ENCODE assay signal across 8 mouse cellular contexts in the genomic region with DNA sequence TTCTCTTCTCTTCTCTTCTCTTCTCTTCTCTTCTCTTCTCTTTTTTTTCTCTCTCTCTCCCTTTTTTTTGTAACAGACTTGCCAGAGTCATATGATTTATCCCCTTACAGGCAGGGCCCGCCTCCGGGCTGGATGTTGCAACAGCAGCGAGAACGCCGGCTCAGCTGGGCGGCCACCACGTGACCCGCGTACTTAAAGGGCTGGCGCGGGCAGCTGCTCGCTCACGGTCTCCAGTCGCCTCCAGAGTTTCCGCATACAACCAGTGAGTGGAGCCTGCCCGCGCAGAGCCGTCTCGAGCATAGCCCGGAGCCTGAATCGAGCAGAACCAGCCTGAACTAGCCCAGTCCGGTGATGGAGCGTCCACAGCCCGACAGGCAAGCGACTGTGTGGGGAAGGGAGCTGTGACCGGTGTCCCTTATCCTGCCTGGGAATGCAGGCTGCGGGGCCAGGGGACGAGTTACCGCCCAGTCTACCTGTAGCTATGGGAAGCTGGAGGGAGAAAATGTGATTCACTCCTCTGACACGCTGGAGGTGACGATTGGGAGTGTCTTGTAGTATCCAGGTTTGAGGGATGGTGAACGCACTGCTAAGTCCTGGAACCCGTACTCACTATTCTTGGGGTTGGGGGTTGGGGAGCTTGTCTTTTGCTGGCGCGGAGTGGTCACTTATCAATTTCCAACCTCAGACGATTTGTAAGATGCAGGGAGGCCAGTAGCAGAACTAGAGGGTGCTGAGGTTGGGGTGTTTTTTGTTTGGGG. TPM values are rescaled to one million over a fixed set of nuclear protein-coding genes. Genes with fewer than 3 reads are reported as not detected.
DNase-seq lines count a peak whose midpoint lies in the region; ATAC-seq and TF ChIP-seq lines count a peak whose summit lies in the region.

A gene (plus strand): TSS at position 223 of the 758 bp plus-strand sequence.

- peak; percentile 95 for DNase-seq in 416B (ENCODE audit: low read depth)
- DNase-seq in adrenal gland, postnatal 4 days (ENCODE audit: low spot score in 2 of 2): peak; percentile 73 to 83
- DNase-seq in heart, adult 2 months: peak; percentile 94 to 96
- peak; percentile 95 to 96 for DNase-seq in kidney, adult 8-10 months
- DNase-seq in midbrain, embryonic 14.5 days: peak; percentile 93
- DNase-seq in spleen, adult 12 weeks (ENCODE audit: low spot score): peak; percentile 37

- WGBS in embryonic facial prominence, embryonic 15.5 days: 1% methylated on average over 36 of the region's 36 CpGs
- 2% methylated on average over 36 of the region's 36 CpGs for WGBS in heart, adult 2 months
- under 1% methylated on average over 36 of the region's 36 CpGs for WGBS in limb, embryonic 12.5 days
- under 1% methylated on average over 36 of the region's 36 CpGs for WGBS in midbrain, embryonic 14.5 days

- peaks cover 15% of the 10 kb centered on the region; the same call in 1 of the 2 replicates for H3K36me3 ChIP-seq in embryonic facial prominence, embryonic 15.5 days
- no peaks in the 10 kb centered on the region for H3K36me3 ChIP-seq in heart, adult 2 months (ENCODE audit: control insufficient read depth, insufficient read depth, low read length)
- peaks cover 25% of the 10 kb centered on the region for H3K36me3 ChIP-seq in limb, embryonic 12.5 days
- no peaks in the 10 kb centered on the region for H3K36me3 ChIP-seq in midbrain, embryonic 14.5 days (ENCODE audit: control insufficient read depth, insufficient read depth, low read length)

- no peaks in the 10 kb centered on the region for H3K9me3 ChIP-seq in embryonic facial prominence, embryonic 15.5 days (replicated peaks)
- no peaks in the 10 kb centered on the region for H3K9me3 ChIP-seq in limb, embryonic 12.5 days
- no peaks in the 10 kb centered on the region for H3K9me3 ChIP-seq in midbrain, embryonic 14.5 days (ENCODE audit: control insufficient read depth, low read length)

- 0 out of 2 replicates have a peak, but pooled peaks have one; percentile 36 for TF ChIP-seq EP300 in heart, adult 2 months (IDR thresholded peaks at IDR 0.05; ENCODE audit: insufficient read depth, low read depth, low read length)

- H3K4me2 ChIP-seq in embryonic facial prominence, embryonic 15.5 days (replicated peaks): peak within 1 kb of the TSS; percentile 83
- peak within 1 kb of the TSS; percentile 73 for H3K4me2 ChIP-seq in limb, embryonic 12.5 days
- peak within 1 kb of the TSS; percentile 73 for H3K4me2 ChIP-seq in midbrain, embryonic 14.5 days (ENCODE audit: low read length)

- ATAC-seq in embryonic facial prominence, embryonic 15.5 days (ENCODE audit: insufficient number of reproducible peaks, low FRiP score, low TSS enrichment, low read depth): peak; percentile 83
- peak; percentile 89 for ATAC-seq in limb, embryonic 12.5 days (ENCODE audit: insufficient number of reproducible peaks, insufficient read depth, low FRiP score, low TSS enrichment, low read depth)
- peak; percentile 92 for ATAC-seq in midbrain, embryonic 14.5 days (ENCODE audit: low FRiP score, low TSS enrichment)

- TF ChIP-seq POLR2A in heart, adult 2 months (IDR thresholded peaks at IDR 0.05; ENCODE audit: insufficient read depth, low read depth, low read length): peak; percentile 88

- H3K9ac ChIP-seq in embryonic facial prominence, embryonic 15.5 days: peak within 1 kb of the TSS; percentile 57
- H3K9ac ChIP-seq in heart, adult 2 months (ENCODE audit: low read depth, low read length): peak within 1 kb of the TSS; percentile 66
- H3K9ac ChIP-seq in limb, embryonic 12.5 days (replicated peaks): peak within 1 kb of the TSS; percentile 72
- H3K9ac ChIP-seq in midbrain, embryonic 14.5 days (replicated peaks; ENCODE audit: low read length): peak within 1 kb of the TSS; percentile 46

- peak; percentile 33; the same call in 1 of the 2 replicates for TF ChIP-seq CTCF in heart, adult 2 months (IDR thresholded peaks at IDR 0.05)

- H3K27ac ChIP-seq in embryonic facial prominence, embryonic 15.5 days (replicated peaks): 0 out of 2 replicates have a peak within 1 kb of the TSS, but pooled peaks have one; percentile 41
- peak within 1 kb of the TSS; percentile 72 for H3K27ac ChIP-seq in heart, adult 2 months
- H3K27ac ChIP-seq in limb, embryonic 12.5 days: peak within 1 kb of the TSS; percentile 70; the same call in 1 of the 2 replicates
- no peak within 1 kb of the TSS for H3K27ac ChIP-seq in midbrain, embryonic 14.5 days (replicated peaks; ENCODE audit: low read depth, low read length)

- peaks cover 14% of the 10 kb centered on the region for H3K4me1 ChIP-seq in embryonic facial prominence, embryonic 15.5 days
- H3K4me1 ChIP-seq in heart, adult 2 months (ENCODE audit: control insufficient read depth, insufficient read depth, low read length): peaks cover 14% of the 10 kb centered on the region
- H3K4me1 ChIP-seq in limb, embryonic 12.5 days (replicated peaks): peaks cover 7% of the 10 kb centered on the region; the same call in 1 of the 2 replicates
- 0 out of 2 replicates have a peak, but pooled peaks cover 6% of the 10 kb centered on the region for H3K4me1 ChIP-seq in midbrain, embryonic 14.5 days (ENCODE audit: control insufficient read depth, insufficient read depth, low read length)

- no peaks in the 10 kb centered on the region for H3K27me3 ChIP-seq in embryonic facial prominence, embryonic 15.5 days
- H3K27me3 ChIP-seq in heart, adult 2 months (ENCODE audit: control insufficient read depth, insufficient read depth, low read length): no peaks in the 10 kb centered on the region
- H3K27me3 ChIP-seq in limb, embryonic 12.5 days: no peaks in the 10 kb centered on the region
- H3K27me3 ChIP-seq in midbrain, embryonic 14.5 days (ENCODE audit: control insufficient read depth, insufficient read depth, low read length): no peaks in the 10 kb centered on the region

- intact Hi-C loops in heart, adult 2 months (cut with DNase I): no loop called here

- H3K79me2 ChIP-seq in heart, adult 2 months (replicated peaks; ENCODE audit: control insufficient read depth, insufficient read depth, low read length): no peaks in the 10 kb centered on the region

- peak within 1 kb of the TSS; percentile 58 for H3K4me3 ChIP-seq in embryonic facial prominence, embryonic 15.5 days (replicated peaks)
- peak within 1 kb of the TSS; percentile 85 for H3K4me3 ChIP-seq in heart, adult 2 months
- peak within 1 kb of the TSS; percentile 64 for H3K4me3 ChIP-seq in limb, embryonic 12.5 days (replicated peaks)
- H3K4me3 ChIP-seq in midbrain, embryonic 14.5 days (replicated peaks; ENCODE audit: low read depth, low read length): peak within 1 kb of the TSS; percentile 43

RNA-seq across cellular contexts. Expression of the gene that starts here (rescaled TPM):
- 10 to 100 TPM; 37.8 to 41.5 TPM for total RNA-seq in adrenal gland, postnatal 4 days (2021)
- 35.9 and 36.2 TPM in 2 replicates for polyA plus RNA-seq in embryonic facial prominence, embryonic 15.5 days (2015; fragmentation: Nextera tagmentation; extraction: Ambion mirVana)
- 1 to 10 TPM; 7.7 to 9.0 TPM for total RNA-seq in heart, adult 2 months (2021)
- polyA plus RNA-seq in heart, adult 2 months (2012; rRNA removed): 10.1 and 11.9 TPM in 2 replicates
- polyA plus RNA-seq in limb, embryonic 12.5 days (2016; fragmentation: Nextera tagmentation; extraction: Ambion mirVana): 19.3 and 23.4 TPM in 2 replicates
- polyA plus RNA-seq in midbrain, embryonic 14.5 days (2014; fragmentation: Nextera tagmentation; extraction: Ambion mirVana): 1.8 and 5.8 TPM in 2 replicates

Comparison
In these comparisons a context has a peak if more than half of its experiments do, and no peak if none do; other contexts are left out.
1. DNase-seq: peak in every context shown above with its lines; median percentile 96 in kidney, adult 8-10 months; 95 in 416B; 95 in heart, adult 2 months; 93 in midbrain, embryonic 14.5 days; 78 in adrenal gland, postnatal 4 days; 37 in spleen, adult 12 weeks.